In the genomic region with DNA sequence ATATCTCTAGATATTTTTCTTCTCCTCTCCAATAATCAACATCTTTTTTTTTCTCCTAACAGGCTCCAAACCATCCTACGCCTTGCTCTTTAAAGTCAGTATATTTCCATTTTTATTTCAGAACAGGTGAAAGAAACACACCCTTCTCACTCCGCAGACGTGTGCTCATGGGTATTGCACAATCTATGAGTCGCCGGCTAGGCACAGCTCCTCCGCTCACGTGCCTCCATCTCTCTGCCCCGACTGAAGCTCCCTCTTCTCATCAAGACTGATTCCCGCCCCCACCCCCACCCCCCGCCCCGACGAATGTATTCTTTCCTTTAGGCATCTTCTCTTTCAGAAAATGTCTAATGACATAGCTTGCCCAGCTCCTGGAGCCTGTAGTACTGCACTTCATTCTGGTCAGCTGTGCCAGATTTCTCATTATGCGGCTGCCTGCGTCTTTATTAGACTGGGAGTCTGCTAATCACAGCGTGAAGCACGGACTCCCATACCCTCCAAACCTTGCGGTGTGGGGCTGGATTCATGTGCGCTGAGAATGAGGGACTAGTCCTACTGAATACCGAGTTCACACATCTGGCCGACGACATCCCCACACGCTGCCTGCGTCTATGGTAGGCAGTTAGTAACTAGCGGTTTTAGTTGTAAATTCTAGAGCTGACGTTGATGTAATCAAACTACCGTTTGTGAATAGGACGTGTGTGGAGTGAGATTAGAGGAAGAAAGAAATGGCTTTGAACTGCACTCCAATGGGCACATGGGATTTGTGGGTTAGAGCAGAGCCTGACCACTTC, we compare ENCODE assay signal across 9 mouse cellular contexts.
A peak's percentile ranks its signal among the peaks of the same experiment; 100 is the strongest.
DNase-seq lines count a peak whose midpoint lies in the region; ATAC-seq lines count a peak whose summit lies in the region.
"Had no signal": no experiment of that assay in that cellular context is flagged by ENCODE, and none has a peak within 500 bp of the region (broad histone marks: within the 10 kb centered on the region; RNA-seq: fewer than 3 reads in every experiment).

No protein-coding gene starts in this region.

- no peaks in the 10 kb centered on the region for H3K4me1 ChIP-seq in megakaryocyte, embryonic 14.5 days
- H3K4me1 ChIP-seq in neural tube, embryonic 12.5 days: peaks cover 3% of the 10 kb centered on the region; the same call in 1 of the 2 replicates

- no peaks in the 10 kb centered on the region for H3K27me3 ChIP-seq in megakaryocyte, embryonic 14.5 days (replicated peaks)
- H3K27me3 ChIP-seq in neural tube, embryonic 12.5 days (replicated peaks): no peaks in the 10 kb centered on the region

- peaks cover 22% of the 10 kb centered on the region for H3K9me3 ChIP-seq in megakaryocyte, embryonic 14.5 days
- peaks cover 7% of the 10 kb centered on the region; the same call in 1 of the 2 replicates for H3K9me3 ChIP-seq in neural tube, embryonic 12.5 days

- 54% methylated on average over 27 of the region's 27 CpGs for WGBS in neural tube, embryonic 12.5 days

- H3K27ac ChIP-seq in neural tube, embryonic 12.5 days: no peak overlapping the region
- H3K27ac ChIP-seq: macrophage had no signal

- peak overlapping the region; percentile 34 for H3K4me2 ChIP-seq in neural tube, embryonic 12.5 days (replicated peaks)

- no peaks in the 10 kb centered on the region for H3K36me3 ChIP-seq in megakaryocyte, embryonic 14.5 days (replicated peaks; ENCODE audit: low read length)
- no peaks in the 10 kb centered on the region for H3K36me3 ChIP-seq in neural tube, embryonic 12.5 days

- peak overlapping the region; percentile 33 for H3K4me3 ChIP-seq in megakaryocyte, embryonic 14.5 days (replicated peaks)
- H3K4me3 ChIP-seq in neural tube, embryonic 12.5 days: no peak overlapping the region

- no peak overlapping the region for H3K9ac ChIP-seq in neural tube, embryonic 12.5 days

- no peak for ATAC-seq in megakaryocyte, adult 5-6 weeks (ENCODE audit: poor library complexity, severe bottlenecking)
- peak; percentile 79 for ATAC-seq in neural tube, embryonic 12.5 days (ENCODE audit: low FRiP score, low read depth)

- DNase-seq in forelimb bud, embryonic 11.5 days (ENCODE audit: low read depth, low spot score): peak; percentile 45
- DNase-seq in layer of hippocampus, postnatal 25 days (ENCODE audit: extremely low spot score in 1 of 2, low spot score in 1 of 2): peak; percentile 8 to 9
- DNase-seq in kidney, postnatal 4 days: no peak
- DNase-seq in ovary, postnatal 14 days (ENCODE audit: low spot score): no peak
- no peak for DNase-seq in spleen, postnatal 10 days (ENCODE audit: low spot score in 2 of 2)

Comparison
In these comparisons a context has a peak if more than half of its experiments do, and no peak if none do; other contexts are left out.
1. DNase-seq: peak in forelimb bud, embryonic 11.5 days (single experiment) and layer of hippocampus, postnatal 25 days (2 of 2); none in kidney, postnatal 4 days (0 of 2), ovary, postnatal 14 days (single experiment) and spleen, postnatal 10 days (0 of 2).